Mouse (Mus musculus) midbrain, embryonic 14.5 days (tissue): ENCODE results near the gene Mia. TPM values are rescaled to one million over a fixed set of nuclear protein-coding genes. Genes with fewer than 3 reads are reported as not detected.

ENCODE experiments used
- ATAC-seq: fragments of 200-750 bp; cut with Nextera tagmentation; 2 replicates; pipeline ENCODE4 v1.8.0; 2017; ENCODE audit warnings: moderate number of reproducible peaks, moderate library complexity; ENCODE audit not compliant: low FRiP score, low TSS enrichment
- DNase-seq: peaks from one replicate; pipeline ENCODE4 v3.0.0-alpha.2; 2015
- H3K27ac ChIP-seq: fragments of 300-500 bp; sonication (generic); replicated peaks from 2 replicates; pipeline ENCODE4 v1.5.1; 2014; ENCODE audit warnings: mild to moderate bottlenecking, low read depth, low read length, moderate library complexity
- H3K27me3 ChIP-seq: fragments of 300-500 bp; sonication (generic); 2 replicates; pipeline ENCODE4 v1.6.1; 2014; ENCODE audit warnings: low read length, control low read depth, mixed read lengths; ENCODE audit not compliant: control insufficient read depth, insufficient read depth
- H3K36me3 ChIP-seq: fragments of 300-500 bp; sonication (generic); 2 replicates; pipeline ENCODE4 v1.6.1; 2014; ENCODE audit warnings: low read length, control low read depth; ENCODE audit not compliant: control insufficient read depth, insufficient read depth
- H3K4me1 ChIP-seq: fragments of 300-500 bp; sonication (generic); 2 replicates; pipeline ENCODE4 v1.6.1; 2014; ENCODE audit warnings: mild to moderate bottlenecking, antibody characterized with exemption, low read length, control low read depth; ENCODE audit not compliant: control insufficient read depth, insufficient read depth
- H3K4me2 ChIP-seq: fragments of 300-500 bp; sonication (generic); 2 replicates; pipeline ENCODE4 v1.6.1; 2014; ENCODE audit warnings: mild to moderate bottlenecking, low read length, moderate library complexity
- H3K4me3 ChIP-seq: fragments of 300-500 bp; sonication (generic); replicated peaks from 2 replicates; pipeline ENCODE4 v1.5.1; 2014; ENCODE audit warnings: low read depth, low read length
- H3K9ac ChIP-seq: fragments of 300-500 bp; sonication (generic); replicated peaks from 2 replicates; pipeline ENCODE4 v1.6.1; 2014; ENCODE audit warnings: mild to moderate bottlenecking, low read length, moderate library complexity
- H3K9me3 ChIP-seq: fragments of 300-500 bp; sonication (generic); 2 replicates; pipeline ENCODE4 v1.6.1; 2016; ENCODE audit warnings: low read length, control low read depth, mixed read lengths; ENCODE audit not compliant: control insufficient read depth
- WGBS: fragments of 180-500 bp; shearing (Covaris S2); extraction: QIAGEN DNeasy Blood & Tissue Kit; methylation state at CpG from one replicate; pipeline ENCODE4 v1.1.7; 2014; 5-methylcytosine and 5-hydroxymethylcytosine counted together
- polyA plus RNA-seq: library from polyadenylated mRNA; unstranded; fragments of >200 nt; fragmentation: Nextera tagmentation; extraction: Ambion mirVana; gene quantifications from 2 replicates; pipeline ENCODE4 v1.2.1, GENCODE M21; 2014

Mia gene
- polyA plus RNA-seq, 1 experiment from 2014 or later, result 6.8 TPM

GRCm38 (mm10) chr7:27195681-27196611, 15.0 kb upstream of the Mia start, which contains the start of the genes BC024978 and Snrpa:
Gene BC024978, plus strand, starts transcription at chr7:27195781.
Gene Snrpa, minus strand, starts transcription at chr7:27196271.
- H3K4me3 ChIP-seq, result peak within 1 kb of the TSS; percentile 85
- ATAC-seq, result peak; percentile 98
- H3K27me3 ChIP-seq, result no peaks in the 10 kb centered on the region
- H3K9me3 ChIP-seq, result no peaks in the 10 kb centered on the region
- H3K36me3 ChIP-seq, result peaks cover 31% of the 10 kb centered on the region
- under 1% methylated on average over 64 of the region's 64 CpGs for WGBS
- peak; percentile 97 for DNase-seq
- H3K4me1 ChIP-seq, result peaks cover 18% of the 10 kb centered on the region
- peak within 1 kb of the TSS; percentile 94 for H3K27ac ChIP-seq
- H3K9ac ChIP-seq, result peak within 1 kb of the TSS; percentile 73
- peak within 1 kb of the TSS; percentile 79 for H3K4me2 ChIP-seq

GRCm38 (mm10) chr7:27193731-27194130, 12.8 kb upstream of the Mia start:
- Histone ChIP-seq H3K36me3 (peaks cover 53% of the 10 kb centered on the region), H3K4me3 (no peak overlapping the region), H3K27ac (no peak overlapping the region), H3K27me3 (no peaks in the 10 kb centered on the region), H3K4me2 (peak overlapping the region; percentile 79; the same call in 1 of the 2 replicates), H3K9ac (peak overlapping the region; percentile 9; the same call in 1 of the 2 replicates), H3K4me1 (peaks cover 18% of the 10 kb centered on the region), H3K9me3 (no peaks in the 10 kb centered on the region)
- ATAC-seq, result no peak
- no peak for DNase-seq
- WGBS, result 90% methylated on average over 4 of the region's 4 CpGs

- Histone ChIP-seq H3K36me3 (peaks cover 66% of the 10 kb centered on the region), H3K27ac (no peak overlapping the region), H3K27me3 (no peaks in the 10 kb centered on the region), H3K4me2 (no peak overlapping the region), H3K4me3 (no peak overlapping the region), H3K4me1 (peaks cover 18% of the 10 kb centered on the region), H3K9me3 (no peaks in the 10 kb centered on the region), H3K9ac (no peak overlapping the region)
- DNase-seq (no peak), ATAC-seq (no peak)
- 94% methylated on average over 5 of the region's 5 CpGs for WGBS
Observed at GRCm38 (mm10) chr7:27192434-27192833, 11.5 kb upstream of the Mia start.

GRCm38 (mm10) chr7:27189271-27189931, 8.4 kb upstream of the Mia start:
- Histone ChIP-seq H3K4me1 (peaks cover 7% of the 10 kb centered on the region), H3K27ac (no peak overlapping the region), H3K36me3 (peaks cover 95% of the 10 kb centered on the region), H3K9me3 (no peaks in the 10 kb centered on the region), H3K27me3 (no peaks in the 10 kb centered on the region), H3K4me2 (no peak overlapping the region), H3K4me3 (no peak overlapping the region), H3K9ac (no peak overlapping the region)
- no peak for ATAC-seq
- WGBS, result 95% methylated on average over 10 of the region's 10 CpGs
- no peak for DNase-seq

GRCm38 (mm10) chr7:27185986-27186385, 5.0 kb upstream of the Mia start:
- H3K9ac ChIP-seq, result no peak overlapping the region
- no peak overlapping the region for H3K4me3 ChIP-seq
- H3K9me3 ChIP-seq, result no peaks in the 10 kb centered on the region
- peaks cover 69% of the 10 kb centered on the region for H3K36me3 ChIP-seq
- no peak overlapping the region for H3K4me2 ChIP-seq
- DNase-seq (no peak), ATAC-seq (no peak)
- H3K4me1 ChIP-seq, result no peaks in the 10 kb centered on the region
- H3K27ac ChIP-seq, result no peak overlapping the region
- H3K27me3 ChIP-seq, result no peaks in the 10 kb centered on the region
- WGBS, result 93% methylated on average over 5 of the region's 5 CpGs

GRCm38 (mm10) chr7:27184964-27185363, 4.0 kb upstream of the Mia start:
- H3K27me3 ChIP-seq, result no peaks in the 10 kb centered on the region
- H3K4me2 ChIP-seq, result no peak overlapping the region
- 76% methylated on average over 3 of the region's 3 CpGs for WGBS
- no peak overlapping the region for H3K27ac ChIP-seq
- ATAC-seq, result no peak
- H3K36me3 ChIP-seq, result peaks cover 59% of the 10 kb centered on the region
- peaks cover 3% of the 10 kb centered on the region; the same call in 1 of the 2 replicates for H3K4me1 ChIP-seq
- no peak overlapping the region for H3K9ac ChIP-seq
- H3K4me3 ChIP-seq, result no peak overlapping the region
- H3K9me3 ChIP-seq, result no peaks in the 10 kb centered on the region
- peak; percentile 32 for DNase-seq

GRCm38 (mm10) chr7:27182498-27182897, 1.5 kb upstream of the Mia start:
- Histone ChIP-seq H3K4me3 (no peak overlapping the region), H3K9me3 (no peaks in the 10 kb centered on the region), H3K27me3 (no peaks in the 10 kb centered on the region), H3K27ac (no peak overlapping the region), H3K36me3 (peaks cover 34% of the 10 kb centered on the region), H3K9ac (no peak overlapping the region), H3K4me1 (peaks cover 14% of the 10 kb centered on the region), H3K4me2 (no peak overlapping the region)
- ATAC-seq, result no peak
- WGBS, result 84% methylated on average over 1 of the region's 1 CpGs
- DNase-seq, result no peak

GRCm38 (mm10) chr7:27180036-27180435, 921 bp downstream of the Mia start:
- 38% methylated on average over 5 of the region's 5 CpGs for WGBS
- no peak for ATAC-seq
- Histone ChIP-seq H3K4me2 (0 out of 2 replicates have a peak overlapping the region, but pooled peaks have one; percentile 4), H3K36me3 (peaks cover 18% of the 10 kb centered on the region), H3K4me1 (peaks cover 14% of the 10 kb centered on the region), H3K9me3 (no peaks in the 10 kb centered on the region), H3K27ac (peak overlapping the region; percentile 82), H3K27me3 (no peaks in the 10 kb centered on the region), H3K9ac (no peak overlapping the region), H3K4me3 (no peak overlapping the region)
- peak; percentile 56 for DNase-seq
